Mouse (Mus musculus): ENCODE measurements at regions not wholly inside any gene's neighbourhood (a gene's known extent, or its start where the extent isn't known, plus 50 kb on each side); places are given as distances from the start of the nearest gene placed in this dataset.

- ATAC-seq (replicated peaks; ENCODE audit: poor library complexity): no peak
These were observed 612.9 kb downstream of the Anxa1 start for GRCm38 (mm10) chr19:19777891-19778290.

GRCm38 (mm10) chr19:19770990-19771389 lies 619.8 kb downstream of the Anxa1 start:
- ATAC-seq (replicated peaks; ENCODE audit: poor library complexity): no peak

GRCm38 (mm10) chr19:19750069-19750599 lies 639.1 kb upstream of the Rorb start:
- ATAC-seq (replicated peaks; ENCODE audit: poor library complexity): peak; percentile 92

- no peak for ATAC-seq (replicated peaks; ENCODE audit: poor library complexity)
These were observed 637.0 kb upstream of the Rorb start for GRCm38 (mm10) chr19:19747821-19748488.

GRCm38 (mm10) chr19:19719939-19720338 lies 608.9 kb upstream of the Rorb start:
- no peak for ATAC-seq (replicated peaks; ENCODE audit: poor library complexity)

All from megakaryocyte progenitor cell, adult 5-6 weeks (primary cell).